Mouse (Mus musculus) CD8-positive naive resting alpha-beta T cell, adult 2 months (primary cell): ENCODE data around the gene Lrch4.

Experiments
- DNase-seq, 2 experiments: peaks; one replicate each; pipeline ENCODE4 v3.0.0; 2022; ENCODE audit warnings: low read depth in 2 of 2, low spot score in 2 of 2

The Lrch4 gene

DNA sequence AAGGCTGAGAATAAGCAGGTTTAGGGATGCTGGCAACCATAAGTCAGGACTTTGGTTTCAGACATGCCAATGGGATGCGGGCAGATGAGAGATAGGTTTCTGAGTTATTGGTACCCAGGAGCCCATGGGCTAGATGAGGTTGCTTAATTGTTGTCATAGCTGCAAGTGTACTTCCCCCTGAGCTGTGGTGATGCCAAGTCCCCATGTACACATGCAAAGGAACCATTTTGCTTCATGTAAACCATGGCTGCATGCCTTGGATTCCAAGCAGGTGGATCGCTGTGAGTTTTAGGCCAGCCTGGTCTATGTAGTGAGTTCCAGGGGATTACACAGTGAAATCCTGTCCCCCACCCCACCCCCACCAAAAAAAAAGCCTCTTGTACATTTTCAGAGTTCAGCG lies 56.7 kb downstream of the Lrch4 start:
- DNase-seq = no peak

DNA sequence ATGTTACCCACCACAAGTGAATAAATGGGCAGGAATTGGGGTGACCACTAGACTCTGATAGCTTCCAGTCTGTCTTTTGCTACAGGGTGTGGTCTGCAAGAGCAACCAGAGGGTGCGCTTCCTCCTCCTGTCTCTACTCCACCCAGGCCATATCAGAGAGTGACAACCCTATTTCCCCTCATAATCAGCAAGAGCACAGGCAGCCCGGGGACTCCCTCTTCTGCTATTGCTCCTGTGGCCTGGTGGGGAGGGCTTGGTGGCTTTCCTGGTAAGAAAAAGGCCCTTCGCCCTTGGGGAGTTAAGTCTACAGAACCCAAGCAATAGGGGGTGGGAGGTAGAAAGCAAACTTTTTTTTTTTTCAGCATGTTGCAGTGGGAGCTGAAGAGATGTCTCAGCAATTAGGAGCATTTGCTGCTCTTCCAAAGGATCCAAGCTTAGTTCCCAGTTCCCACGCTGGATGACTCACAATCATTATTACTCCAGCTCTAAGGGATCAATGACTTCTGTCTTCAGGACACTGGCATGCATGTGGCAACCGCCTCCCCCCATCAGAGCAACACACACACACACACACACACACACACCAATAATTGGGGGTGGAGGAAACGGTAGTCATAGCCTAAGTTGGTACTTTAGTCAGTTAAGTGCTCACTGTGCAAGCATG lies 57.3 kb downstream of the Lrch4 start:
- DNase-seq = peak; percentile 14 to 20

DNA sequence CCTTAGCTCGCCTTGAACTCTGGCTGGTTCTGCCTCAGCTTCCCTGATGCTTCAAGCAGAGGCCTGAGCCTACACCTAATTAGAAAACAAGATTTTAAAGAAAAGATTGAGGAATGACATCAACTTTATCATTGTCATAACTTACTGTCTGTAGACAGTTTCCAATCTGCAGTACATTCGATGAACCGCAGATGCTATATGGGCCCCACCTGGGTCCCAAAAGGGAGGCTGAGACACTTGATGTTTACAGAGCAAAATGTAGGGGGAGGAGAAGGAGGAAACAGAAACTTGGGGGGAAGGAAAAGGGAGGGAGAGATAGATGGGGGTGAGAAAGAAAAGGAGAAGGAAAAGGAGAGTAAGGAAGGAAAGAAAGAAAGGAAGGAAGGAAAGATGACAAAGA lies 61.1 kb downstream of the Lrch4 start:
- no peak for DNase-seq

DNA sequence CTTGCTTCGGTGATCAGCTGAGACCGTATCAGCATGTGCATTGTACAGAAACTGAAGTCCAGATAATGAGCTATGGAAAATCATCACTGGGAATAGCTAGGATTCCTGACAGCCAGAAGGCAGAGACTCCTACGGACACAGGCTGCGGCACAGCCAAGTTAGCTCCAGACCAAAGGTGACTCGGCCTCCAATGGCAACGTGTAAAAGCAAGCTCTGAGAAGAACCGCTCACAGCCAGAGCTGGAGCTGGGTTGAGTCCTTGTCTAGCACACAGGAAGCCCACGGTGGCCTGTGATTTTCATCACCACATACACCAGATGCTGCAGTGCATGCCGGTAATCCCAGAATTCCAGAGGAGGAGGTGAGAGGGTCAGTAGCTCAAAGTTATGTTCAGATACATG lies 61.6 kb downstream of the Lrch4 start:
- no peak for DNase-seq
